Mouse (Mus musculus) ES-E14 (cell line): ENCODE measurements at regions not wholly inside any gene's neighbourhood (a gene's known extent, or its start where the extent isn't known, plus 50 kb on each side); places are given as distances from the start of the nearest gene placed in this dataset.

Source experiments
- DNase-seq: peaks from one replicate; pipeline ENCODE4 v3.0.0-alpha.2; 2013; ENCODE audit warnings: low read depth, low spot score
- H3K27ac ChIP-seq: 2 replicates; pipeline ENCODE4 v1.5.1; 2012; ENCODE audit warnings: low read depth, mild to moderate bottlenecking, low read length, moderate library complexity, mixed read lengths; ENCODE audit not compliant: poor library complexity, insufficient read depth, severe bottlenecking
- H3K36me3 ChIP-seq: 2 replicates; pipeline ENCODE4 v1.6.1; 2012; ENCODE audit warnings: mild to moderate bottlenecking, low read length, moderate library complexity, mixed read lengths; ENCODE audit not compliant: control insufficient read depth, poor library complexity, insufficient read depth, severe bottlenecking
- H3K4me1 ChIP-seq, 2 experiments: fragments of 150-350 bp in 1 of 2; sonication (generic) in 1 of 2; 2 replicates each; pipeline ENCODE4 v1.6.1; 2012; ENCODE audit warnings: low read length in 2 of 2, mild to moderate bottlenecking in 1 of 2, mixed read lengths in 1 of 2; ENCODE audit not compliant: control insufficient read depth in 2 of 2, insufficient read depth in 2 of 2, poor library complexity in 1 of 2
- H3K4me3 ChIP-seq, 2 experiments: fragments of 150-350 bp in 1 of 2; sonication (generic) in 1 of 2; 2 replicates each; pipeline ENCODE4 v1.5.1; 2012; ENCODE audit warnings: low read length in 2 of 2, low read depth in 1 of 2, mild to moderate bottlenecking in 1 of 2, mixed read lengths in 1 of 2; ENCODE audit not compliant: insufficient read depth in 1 of 2, poor library complexity in 1 of 2, severe bottlenecking in 1 of 2
- H3K9ac ChIP-seq: 2 replicates; pipeline ENCODE4 v1.6.1; 2012; ENCODE audit warnings: low read depth, mild to moderate bottlenecking, low read length, mixed read lengths; ENCODE audit not compliant: poor library complexity, insufficient read depth, severe bottlenecking
- H3K9me3 ChIP-seq: fragments of 150-350 bp; sonication (generic); 2 replicates; pipeline ENCODE4 v1.6.1; 2012; ENCODE audit warnings: low read depth, mild to moderate bottlenecking, low read length; ENCODE audit not compliant: control insufficient read depth, insufficient read depth
- CHD2 ChIP-seq: IDR thresholded peaks from 2 replicates; pipeline ENCODE4 v1.6.1; 2014; ENCODE audit warnings: mild to moderate bottlenecking, low read depth, low read length, inconsistent platforms
- MAFK ChIP-seq: IDR thresholded peaks from 2 replicates; pipeline ENCODE4 v1.6.1; 2014; ENCODE audit warnings: mild to moderate bottlenecking, low read depth, low read length, inconsistent platforms; ENCODE audit not compliant: insufficient read depth
- ZC3H11A ChIP-seq: IDR thresholded peaks from 2 replicates; pipeline ENCODE4 v1.6.1; 2012; ENCODE audit warnings: low read depth, mild to moderate bottlenecking, inconsistent platforms, low read length, borderline replicate concordance
- ZNF384 ChIP-seq: IDR thresholded peaks from 2 replicates; pipeline ENCODE4 v1.6.1; 2012; ENCODE audit warnings: low read depth, low read length, inconsistent platforms
- in situ Hi-C, 2 experiments: fragments of 600-800 bp; cut with MboI; formaldehyde crosslinking; loops; one replicate each; pipeline ENCODE4 v1.15.1; 2025; ENCODE audit warnings: low sequenced_read_pairs in 2 of 2, inconsistent platforms in 1 of 2; ENCODE audit not compliant: unreplicated experiment in 2 of 2

GRCm38 (mm10) chr5:75523041-75523678, 51.6 kb upstream of the Kit start:
- no peaks in the 10 kb centered on the region for H3K9me3 ChIP-seq
- H3K36me3 ChIP-seq: no peaks in the 10 kb centered on the region
- in situ Hi-C loops: no loop called here
- no peak for DNase-seq
- peaks cover 3 to 9% of the 10 kb centered on the region in 2 experiments; a peak in 3 of 4 replicates for H3K4me1 ChIP-seq
- no peak for TF ChIP-seq MAFK
- no peak for TF ChIP-seq CHD2
- TF ChIP-seq ZNF384: no peak
- TF ChIP-seq ZC3H11A: no peak
- no peak overlapping the region for H3K27ac ChIP-seq
- no peak overlapping the region for H3K4me3 ChIP-seq
- H3K9ac ChIP-seq: no peak overlapping the region
